Mouse (Mus musculus): ENCODE measurements around the gene Scmh1. TPM values are rescaled to one million over a fixed set of nuclear protein-coding genes. Genes with fewer than 3 reads are reported as not detected.

The Scmh1 gene
- total RNA-seq (2014; rRNA removed) (53.6 and 57.3 TPM in 2 replicates), polyA plus RNA-seq (2015; fragmentation: Nextera tagmentation; extraction: Ambion mirVana) (66.8 TPM in 2 replicates)

DNA sequence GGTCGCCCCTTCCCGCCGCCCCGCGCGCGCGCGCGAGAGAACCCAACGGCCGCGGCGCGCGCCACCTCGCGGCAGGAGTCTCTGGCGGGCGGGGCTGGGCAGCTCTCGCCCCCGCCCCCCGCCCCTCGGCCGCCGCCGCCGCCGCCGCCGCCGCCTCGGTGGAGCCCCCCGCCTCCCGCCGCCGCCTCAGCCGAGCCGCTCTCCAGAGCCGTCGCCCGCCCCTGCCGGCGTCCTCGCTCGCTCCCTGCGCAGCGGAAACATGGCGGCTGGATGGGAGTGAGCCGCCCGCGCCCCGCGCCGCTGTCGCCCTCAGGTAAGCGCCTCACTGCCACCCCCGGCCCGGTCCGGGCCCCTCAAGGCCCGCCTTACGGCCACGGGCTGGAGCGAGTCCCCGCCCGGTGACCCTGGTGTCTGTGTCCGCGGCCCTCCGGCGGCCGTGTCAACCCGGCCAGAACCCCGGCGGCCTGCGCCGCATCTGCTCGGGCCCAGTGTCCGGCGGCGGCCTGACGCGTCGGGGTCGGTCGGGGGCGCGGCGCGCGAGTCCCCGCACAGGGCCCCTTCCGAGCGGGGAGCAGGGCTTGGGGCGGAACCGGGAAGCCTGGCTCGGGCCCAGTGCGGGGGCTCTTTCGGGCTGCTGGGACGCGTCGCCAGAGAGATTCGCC is at the start of gene Scmh1:
TSS of gene Scmh1 (plus strand) at position 138 of the 662 bp plus-strand sequence.
- TF ChIP-seq CTCF (IDR thresholded peaks at IDR 0.05), result peak; percentile 14
- Histone ChIP-seq H3K4me1 (ENCODE audit: insufficient read depth, low read length) (0 out of 2 replicates have a peak, but pooled peaks cover 5% of the 10 kb centered on the region), H3K27me3 (ENCODE audit: insufficient read depth, low read length) (no peaks in the 10 kb centered on the region), H3K9me3 (ENCODE audit: low read length) (no peaks in the 10 kb centered on the region), H3K36me3 (ENCODE audit: insufficient read depth, low read length) (no peaks in the 10 kb centered on the region), H3K4me2 (ENCODE audit: low read depth, low read length, poor library complexity, severe bottlenecking) (peak within 1 kb of the TSS; percentile 60), H3K4me3 (ENCODE audit: low read depth, low read length) (peak within 1 kb of the TSS; percentile 99), H3K9ac (replicated peaks; ENCODE audit: low read length, poor library complexity, severe bottlenecking) (peak within 1 kb of the TSS; percentile 98), H3K27ac (ENCODE audit: low read depth, low read length) (peak within 1 kb of the TSS; percentile 91)
- DNase-seq (ENCODE audit: low spot score), result peak; percentile 90
- under 1% methylated on average over 50 of the region's 102 CpGs for WGBS
- peak; percentile 88 for ATAC-seq (ENCODE audit: low FRiP score)

GRCm38 (mm10) chr4:120360011-120360521 is 45.0 kb upstream of the Scmh1 start:
- no peak overlapping the region for H3K27ac ChIP-seq (ENCODE audit: low read depth, low read length)
- DNase-seq (ENCODE audit: low spot score) (peak; percentile 32), ATAC-seq (ENCODE audit: low FRiP score) (peak; percentile 59; the same call in 1 of the 2 replicates)
- 8% methylated on average over 7 of the region's 8 CpGs for WGBS
- no peaks in the 10 kb centered on the region for H3K27me3 ChIP-seq (ENCODE audit: insufficient read depth, low read length)
- H3K36me3 ChIP-seq (ENCODE audit: insufficient read depth, low read length), result no peaks in the 10 kb centered on the region
- H3K9me3 ChIP-seq (ENCODE audit: low read length), result no peaks in the 10 kb centered on the region
- H3K4me3 ChIP-seq (ENCODE audit: low read depth, low read length), result no peak overlapping the region
- no peak overlapping the region for H3K4me2 ChIP-seq (ENCODE audit: low read depth, low read length, poor library complexity, severe bottlenecking)
- H3K4me1 ChIP-seq (ENCODE audit: insufficient read depth, low read length), result peaks cover 8% of the 10 kb centered on the region; the same call in 1 of the 2 replicates
- no peak for TF ChIP-seq CTCF (IDR thresholded peaks at IDR 0.05)
- 0 out of 2 replicates have a peak overlapping the region, but pooled peaks have one; percentile 36 for H3K9ac ChIP-seq (replicated peaks; ENCODE audit: low read length, poor library complexity, severe bottlenecking)

- no peak overlapping the region for H3K4me3 ChIP-seq (ENCODE audit: low read depth, low read length)
- H3K27me3 ChIP-seq (ENCODE audit: insufficient read depth, low read length), result no peaks in the 10 kb centered on the region; the same call in 1 of the 2 replicates
- H3K27ac ChIP-seq (ENCODE audit: low read depth, low read length), result peak overlapping the region; percentile 52
- ATAC-seq (ENCODE audit: low FRiP score) (peak; percentile 59), DNase-seq (ENCODE audit: low spot score) (peak; percentile 81)
- no peaks in the 10 kb centered on the region for H3K36me3 ChIP-seq (ENCODE audit: insufficient read depth, low read length)
- 2% methylated on average over 3 of the region's 3 CpGs for WGBS
- no peaks in the 10 kb centered on the region for H3K9me3 ChIP-seq (ENCODE audit: low read length)
- peaks cover 13% of the 10 kb centered on the region; the same call in 1 of the 2 replicates for H3K4me1 ChIP-seq (ENCODE audit: insufficient read depth, low read length)
- H3K9ac ChIP-seq (replicated peaks; ENCODE audit: low read length, poor library complexity, severe bottlenecking), result 0 out of 2 replicates have a peak overlapping the region, but pooled peaks have one; percentile 29
- TF ChIP-seq CTCF (IDR thresholded peaks at IDR 0.05), result no peak
- H3K4me2 ChIP-seq (ENCODE audit: low read depth, low read length, poor library complexity, severe bottlenecking), result peak overlapping the region; percentile 32
Observed at GRCm38 (mm10) chr4:120364729-120365128, 40.4 kb upstream of the Scmh1 start.

GRCm38 (mm10) chr4:120365456-120365855 is 39.6 kb upstream of the Scmh1 start:
- no peak for DNase-seq (ENCODE audit: low spot score)
- peak overlapping the region; percentile 52 for H3K27ac ChIP-seq (ENCODE audit: low read depth, low read length)
- H3K27me3 ChIP-seq (ENCODE audit: insufficient read depth, low read length), result no peaks in the 10 kb centered on the region; the same call in 1 of the 2 replicates
- no peak overlapping the region for H3K9ac ChIP-seq (replicated peaks; ENCODE audit: low read length, poor library complexity, severe bottlenecking)
- WGBS, result 18% methylated on average over 5 of the region's 5 CpGs
- H3K4me1 ChIP-seq (ENCODE audit: insufficient read depth, low read length), result peaks cover 13% of the 10 kb centered on the region; the same call in 1 of the 2 replicates
- peak; percentile 11; the same call in 1 of the 2 replicates for ATAC-seq (ENCODE audit: low FRiP score)
- no peak for TF ChIP-seq CTCF (IDR thresholded peaks at IDR 0.05)
- no peaks in the 10 kb centered on the region for H3K9me3 ChIP-seq (ENCODE audit: low read length)
- no peak overlapping the region for H3K4me2 ChIP-seq (ENCODE audit: low read depth, low read length, poor library complexity, severe bottlenecking)
- no peaks in the 10 kb centered on the region for H3K36me3 ChIP-seq (ENCODE audit: insufficient read depth, low read length)
- H3K4me3 ChIP-seq (ENCODE audit: low read depth, low read length), result no peak overlapping the region

DNA sequence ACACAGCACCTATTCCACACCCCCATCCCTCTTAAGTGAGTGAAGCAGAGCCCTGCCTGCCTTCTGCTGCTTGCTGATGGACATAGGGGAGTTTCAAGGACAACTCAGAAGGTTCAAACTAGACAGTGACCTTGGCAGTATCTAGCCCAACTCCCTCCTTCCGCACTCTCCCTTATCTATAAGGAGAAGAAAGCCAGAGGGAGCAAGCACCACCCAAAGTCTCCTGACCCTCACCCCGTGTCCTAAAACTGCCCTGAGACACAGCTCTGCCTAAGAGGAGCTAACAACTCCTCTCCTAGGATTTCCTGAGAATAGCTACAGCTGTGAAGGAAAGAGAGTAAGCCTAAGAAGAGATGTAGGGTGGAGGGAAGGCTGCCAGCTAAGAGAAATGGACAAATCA is 37.0 kb upstream of the Scmh1 start:
- no peaks in the 10 kb centered on the region; the same call in 1 of the 2 replicates for H3K27me3 ChIP-seq (ENCODE audit: insufficient read depth, low read length)
- no peak for TF ChIP-seq CTCF (IDR thresholded peaks at IDR 0.05)
- H3K36me3 ChIP-seq (ENCODE audit: insufficient read depth, low read length), result no peaks in the 10 kb centered on the region
- H3K4me3 ChIP-seq (ENCODE audit: low read depth, low read length), result no peak overlapping the region
- H3K9me3 ChIP-seq (ENCODE audit: low read length), result no peaks in the 10 kb centered on the region
- H3K4me2 ChIP-seq (ENCODE audit: low read depth, low read length, poor library complexity, severe bottlenecking), result no peak overlapping the region
- 100% methylated on average over 2 of the region's 2 CpGs for WGBS
- H3K9ac ChIP-seq (replicated peaks; ENCODE audit: low read length, poor library complexity, severe bottlenecking), result no peak overlapping the region
- no peak overlapping the region for H3K27ac ChIP-seq (ENCODE audit: low read depth, low read length)
- ATAC-seq (ENCODE audit: low FRiP score), result no peak
- no peak for DNase-seq (ENCODE audit: low spot score)
- peaks cover 13% of the 10 kb centered on the region; the same call in 1 of the 2 replicates for H3K4me1 ChIP-seq (ENCODE audit: insufficient read depth, low read length)

DNA sequence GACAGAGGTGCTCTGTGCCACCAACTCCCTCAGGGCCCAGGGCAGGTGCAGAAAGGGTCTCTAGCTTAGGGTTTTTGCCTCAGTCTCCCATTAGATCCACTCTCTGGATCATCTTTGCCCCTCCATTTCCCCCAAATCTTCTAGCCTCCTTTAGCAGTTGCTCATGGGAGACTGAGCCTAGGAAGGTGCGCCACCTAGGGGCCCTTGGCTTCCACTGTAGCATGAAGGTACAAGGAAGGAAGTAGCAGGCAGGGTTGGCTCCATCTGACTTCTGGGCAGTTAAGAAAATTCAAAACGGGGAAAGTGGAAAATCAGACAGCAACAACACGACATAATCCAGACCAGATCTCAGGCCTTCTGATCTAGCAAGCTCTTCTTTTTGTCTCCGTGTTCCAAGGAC is 36.4 kb upstream of the Scmh1 start:
- Histone ChIP-seq H3K36me3 (ENCODE audit: insufficient read depth, low read length) (no peaks in the 10 kb centered on the region), H3K9me3 (ENCODE audit: low read length) (no peaks in the 10 kb centered on the region), H3K9ac (replicated peaks; ENCODE audit: low read length, poor library complexity, severe bottlenecking) (no peak overlapping the region), H3K4me2 (ENCODE audit: low read depth, low read length, poor library complexity, severe bottlenecking) (no peak overlapping the region), H3K27ac (ENCODE audit: low read depth, low read length) (no peak overlapping the region), H3K27me3 (ENCODE audit: insufficient read depth, low read length) (no peaks in the 10 kb centered on the region; the same call in 1 of the 2 replicates), H3K4me1 (ENCODE audit: insufficient read depth, low read length) (peaks cover 13% of the 10 kb centered on the region; the same call in 1 of the 2 replicates), H3K4me3 (ENCODE audit: low read depth, low read length) (no peak overlapping the region)
- peak; percentile 81 for DNase-seq (ENCODE audit: low spot score)
- peak; percentile 94 for TF ChIP-seq CTCF (IDR thresholded peaks at IDR 0.05)
- 9% methylated on average over 4 of the region's 4 CpGs for WGBS
- peak; percentile 54; the same call in 1 of the 2 replicates for ATAC-seq (ENCODE audit: low FRiP score)

All from midbrain, postnatal 0 days (tissue).